Mouse (Mus musculus) lung, adult 2 months (tissue): ENCODE measurements around the gene Nubp1. TPM values are rescaled to one million over a fixed set of nuclear protein-coding genes. Genes with fewer than 3 reads are reported as not detected.
A peak's percentile ranks its signal among the peaks of the same experiment; 100 is the strongest.

ENCODE experiments used
- DNase-seq: peaks from one replicate; pipeline ENCODE4 v3.0.0; 2022
- H3K4me1 ChIP-seq: fragments of 200-500 bp; 2 replicates; pipeline ENCODE4 v1.6.1; 2011; ENCODE audit warnings: low read length; ENCODE audit not compliant: control insufficient read depth, insufficient read depth
- H3K4me3 ChIP-seq: fragments of 200-500 bp; replicated peaks from 2 replicates; pipeline ENCODE3; 2011; ENCODE audit warnings: low read depth, mild to moderate bottlenecking, control low read depth, low read length; ENCODE audit errors: extremely low read depth
- CTCF ChIP-seq: fragments of 200-500 bp; IDR thresholded peaks from 2 replicates; pipeline ENCODE4 v1.5.1; 2011; ENCODE audit warnings: mild to moderate bottlenecking, low read length, control low read depth; ENCODE audit not compliant: insufficient read depth
- POLR2A ChIP-seq: fragments of 200-500 bp; IDR thresholded peaks from 2 replicates; pipeline ENCODE4 v1.6.1; 2011; ENCODE audit warnings: low read depth, mild to moderate bottlenecking, control low read depth, low read length, borderline replicate concordance; ENCODE audit errors: extremely low read depth
- WGBS: fragments of 180-500 bp; shearing (Covaris S2); methylation state at CpG from one replicate; pipeline ENCODE4 v1.1.7; 2018; 5-methylcytosine and 5-hydroxymethylcytosine counted together
- polyA plus RNA-seq: library from polyadenylated mRNA; depleted of rRNA; stranded (reverse); fragments of >200 nt; gene quantifications from 2 replicates; pipeline ENCODE4 v1.2.3, GENCODE M21; 2012

The Nubp1 gene
- polyA plus RNA-seq, 1 experiment, result 31.0 TPM

DNA sequence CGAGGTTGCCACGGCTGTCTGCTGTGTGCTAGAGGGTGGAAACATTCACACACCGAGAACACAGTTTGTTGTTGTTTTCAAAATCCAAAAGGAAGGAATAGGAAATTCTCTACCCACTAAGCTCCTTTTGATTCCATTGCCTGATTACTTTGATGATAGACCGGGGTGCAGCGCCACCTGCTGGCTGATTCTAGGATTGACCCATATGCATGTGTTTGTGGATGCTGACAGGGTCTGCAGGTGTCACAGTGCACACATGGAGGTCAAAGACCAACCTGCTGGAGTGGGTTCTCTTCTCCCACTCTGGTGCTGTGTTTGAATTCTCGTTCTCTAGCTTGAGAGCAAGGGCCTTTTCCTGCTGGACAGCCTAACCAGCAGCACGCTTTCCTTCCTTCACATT lies 12.6 kb upstream of the Nubp1 start:
- peak; percentile 88 for DNase-seq
- no peaks in the 10 kb centered on the region for H3K4me1 ChIP-seq
- TF ChIP-seq POLR2A (no peak), CTCF (peak; percentile 94)
- no peak overlapping the region for H3K4me3 ChIP-seq
- WGBS, result 25% methylated on average over 7 of the region's 7 CpGs

DNA sequence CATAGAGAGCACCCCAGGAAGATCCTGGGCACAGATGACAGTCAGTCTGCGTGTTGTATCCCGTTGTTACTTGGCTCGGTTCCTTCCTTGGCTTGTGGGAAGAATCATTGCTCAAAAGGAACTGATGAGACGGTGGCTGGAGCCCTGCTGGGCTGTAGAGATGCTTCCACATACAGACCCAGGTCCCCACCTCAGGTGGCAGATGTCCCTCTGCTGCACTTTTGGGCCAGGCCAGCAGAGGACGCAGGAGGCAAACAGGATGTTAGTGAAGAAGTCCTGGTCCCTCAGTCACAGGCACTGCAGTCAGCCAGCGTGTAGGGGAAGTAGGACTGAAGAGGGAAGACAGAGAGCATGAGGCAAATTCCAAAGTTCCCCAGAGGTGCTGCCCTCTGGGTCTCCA lies 4.2 kb downstream of the Nubp1 start:
- WGBS, result 69% methylated on average over 6 of the region's 6 CpGs
- no peaks in the 10 kb centered on the region; the same call in 1 of the 2 replicates for H3K4me1 ChIP-seq
- DNase-seq, result peak; percentile 37

DNA sequence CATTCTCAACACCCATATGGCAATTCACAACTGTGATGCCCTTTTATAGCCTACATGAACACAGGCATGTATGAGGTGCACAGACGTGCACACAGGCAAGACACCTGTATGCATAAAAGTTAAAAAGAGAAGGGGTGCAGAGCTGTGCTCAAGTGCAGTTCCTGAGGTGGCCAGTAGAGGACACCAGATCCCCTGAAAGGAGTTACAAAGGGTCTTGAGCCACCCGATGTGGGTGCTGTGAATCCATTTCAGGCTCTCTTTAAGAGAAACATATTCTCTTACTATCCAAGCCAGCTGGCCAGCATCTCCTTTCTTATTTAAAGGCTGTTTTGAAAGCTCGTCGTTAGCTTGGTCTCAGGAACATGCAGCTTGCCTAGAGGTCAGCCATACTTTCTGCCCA lies 5.1 kb downstream of the Nubp1 start:
- WGBS, result 94% methylated on average over 4 of the region's 4 CpGs

More for the DNA sequence above, 4.2 kb downstream of the Nubp1 start:
- no peak overlapping the region for H3K4me3 ChIP-seq
- TF ChIP-seq CTCF (peak; percentile 84), POLR2A (no peak)

GRCm38 (mm10) chr16:10417723-10418259 lies 6.0 kb downstream of the Nubp1 start:
- Histone ChIP-seq H3K4me3 (no peak overlapping the region), H3K4me1 (no peaks in the 10 kb centered on the region)
- no peak for TF ChIP-seq CTCF
- TF ChIP-seq POLR2A, result no peak
- 86% methylated on average over 9 of the region's 9 CpGs for WGBS
- no peak for DNase-seq

More for the DNA sequence above, 5.1 kb downstream of the Nubp1 start:
- Histone ChIP-seq H3K4me1 (no peaks in the 10 kb centered on the region), H3K4me3 (no peak overlapping the region)
- peak; percentile 23 for DNase-seq
- TF ChIP-seq CTCF (peak; percentile 66), POLR2A (no peak)

- Histone ChIP-seq H3K4me3 (no peak overlapping the region), H3K4me1 (no peaks in the 10 kb centered on the region)
- WGBS, result 96% methylated on average over 9 of the region's 9 CpGs
- DNase-seq, result no peak
- TF ChIP-seq CTCF (no peak), POLR2A (no peak)
Measured at GRCm38 (mm10) chr16:10420447-10421054, 8.8 kb downstream of the Nubp1 start.

GRCm38 (mm10) chr16:10431911-10432310 lies 20.2 kb downstream of the Nubp1 start:
- WGBS, result 85% methylated on average over 1 of the region's 1 CpGs
- no peak for DNase-seq
- TF ChIP-seq POLR2A (no peak), CTCF (no peak)
- H3K4me1 ChIP-seq, result no peaks in the 10 kb centered on the region
- H3K4me3 ChIP-seq, result no peak overlapping the region

- no peak for DNase-seq
- WGBS, result 85% methylated on average over 4 of the region's 4 CpGs
- Histone ChIP-seq H3K4me3 (no peak overlapping the region), H3K4me1 (no peaks in the 10 kb centered on the region)
- TF ChIP-seq POLR2A (no peak), CTCF (no peak)
Measured at GRCm38 (mm10) chr16:10432387-10432786, 20.6 kb downstream of the Nubp1 start.

DNA sequence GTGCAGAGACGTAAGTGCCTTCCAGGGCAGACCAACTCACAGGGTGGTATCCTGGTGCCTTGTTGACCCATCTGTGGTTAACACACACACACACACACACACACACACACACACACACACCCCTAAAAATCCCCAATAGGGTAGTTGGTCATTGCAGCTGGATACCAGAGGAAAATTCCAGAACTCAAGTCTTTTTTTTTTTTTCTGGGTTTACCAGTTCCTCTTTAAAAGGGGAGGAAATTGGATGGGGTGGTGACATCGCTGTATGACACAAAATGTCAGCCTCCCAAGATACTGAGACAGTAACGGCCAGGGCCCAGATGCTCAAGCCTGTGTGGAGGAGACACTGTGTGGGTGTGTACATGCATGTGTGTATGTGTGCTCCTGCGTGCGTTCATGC lies 21.6 kb downstream of the Nubp1 start:
- Histone ChIP-seq H3K4me3 (no peak overlapping the region), H3K4me1 (no peaks in the 10 kb centered on the region)
- 79% methylated on average over 5 of the region's 5 CpGs for WGBS
- no peak for TF ChIP-seq POLR2A
- no peak for TF ChIP-seq CTCF
- no peak for DNase-seq

- H3K4me1 ChIP-seq, result no peaks in the 10 kb centered on the region
- 79% methylated on average over 6 of the region's 6 CpGs for WGBS
- TF ChIP-seq CTCF (no peak), POLR2A (no peak)
- DNase-seq, result no peak
- no peak overlapping the region for H3K4me3 ChIP-seq
Measured at GRCm38 (mm10) chr16:10436166-10436565, 24.4 kb downstream of the Nubp1 start.

DNA sequence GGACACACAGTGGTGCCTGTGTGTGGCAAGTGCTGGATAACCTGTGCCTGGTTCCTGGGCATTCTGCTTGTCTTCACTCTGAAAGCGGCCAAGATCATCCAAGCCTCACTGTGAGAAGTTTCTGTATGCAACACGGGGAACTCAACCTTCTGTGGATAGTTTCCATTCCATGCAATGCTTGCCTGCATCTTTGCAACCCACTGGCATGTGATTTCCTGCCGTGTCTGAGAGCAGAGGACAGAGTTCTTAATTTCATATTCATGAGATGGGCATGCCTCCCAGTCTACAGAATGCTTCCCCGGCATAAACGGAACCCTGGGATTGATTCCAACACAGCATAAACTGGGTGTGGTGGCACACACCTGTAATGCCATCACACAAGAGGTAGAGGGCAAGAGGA lies 26.3 kb downstream of the Nubp1 start:
- 63% methylated on average over 5 of the region's 5 CpGs for WGBS
- Histone ChIP-seq H3K4me1 (no peaks in the 10 kb centered on the region), H3K4me3 (no peak overlapping the region)
- DNase-seq, result no peak
- TF ChIP-seq CTCF, result no peak
- no peak for TF ChIP-seq POLR2A
